Mouse (Mus musculus): ENCODE results near the gene Ces3b. TPM values are rescaled to one million over a fixed set of nuclear protein-coding genes. Genes with fewer than 3 reads are reported as not detected.

Gene Ces3b
- polyA plus RNA-seq, 1 experiment from 2014 or later = not detected

Other genes starting within 250 kb of the Ces3b start
- 0.59 TPM in 1 of 2 replicates, not detected in the other for gene Ces2c, start 236.7 kb upstream of the Ces3b start, polyA plus RNA-seq (2015; fragmentation: Nextera tagmentation; extraction: Ambion mirVana)
- 0.13 and 1.2 TPM in 2 replicates for gene Ces2e, start 157.5 kb upstream of the Ces3b start, polyA plus RNA-seq (2015; fragmentation: Nextera tagmentation; extraction: Ambion mirVana)
- not detected in 2 replicates for gene Ces2f, start 136.4 kb upstream of the Ces3b start, polyA plus RNA-seq (2015; fragmentation: Nextera tagmentation; extraction: Ambion mirVana)
- gene Ces2g, start 122.0 kb upstream of the Ces3b start, polyA plus RNA-seq (2015; fragmentation: Nextera tagmentation; extraction: Ambion mirVana) = 0.37 and 1.1 TPM in 2 replicates
- gene Ces2h, start 82.9 kb upstream of the Ces3b start, polyA plus RNA-seq (2015; fragmentation: Nextera tagmentation; extraction: Ambion mirVana) = not detected in 2 replicates
- gene Ces3a, start 35.2 kb upstream of the Ces3b start, polyA plus RNA-seq (2015; fragmentation: Nextera tagmentation; extraction: Ambion mirVana) = not detected in 2 replicates
- 0.18 TPM in 1 of 2 replicates, not detected in the other for gene Ces4a, start 48.0 kb downstream of the Ces3b start, polyA plus RNA-seq (2015; fragmentation: Nextera tagmentation; extraction: Ambion mirVana)
- gene Cbfb, start 86.9 kb downstream of the Ces3b start, polyA plus RNA-seq (2015; fragmentation: Nextera tagmentation; extraction: Ambion mirVana) = 102 and 118 TPM in 2 replicates
- 24.5 and 26.6 TPM in 2 replicates for gene D230025D16Rik, start 141.4 kb downstream of the Ces3b start, polyA plus RNA-seq (2015; fragmentation: Nextera tagmentation; extraction: Ambion mirVana)
- 25.9 and 29.7 TPM in 2 replicates for gene B3gnt9, start 171.4 kb downstream of the Ces3b start, polyA plus RNA-seq (2015; fragmentation: Nextera tagmentation; extraction: Ambion mirVana)
- 22.8 and 24.7 TPM in 2 replicates for gene Tradd, start 180.9 kb downstream of the Ces3b start, polyA plus RNA-seq (2015; fragmentation: Nextera tagmentation; extraction: Ambion mirVana)
- 2.1 TPM in 2 replicates for gene Fbxl8, start 180.9 kb downstream of the Ces3b start, polyA plus RNA-seq (2015; fragmentation: Nextera tagmentation; extraction: Ambion mirVana)
- gene Hsf4, start 186.0 kb downstream of the Ces3b start, polyA plus RNA-seq (2015; fragmentation: Nextera tagmentation; extraction: Ambion mirVana) = 0.13 and 0.22 TPM in 2 replicates
- gene Nol3, start 192.4 kb downstream of the Ces3b start, polyA plus RNA-seq (2015; fragmentation: Nextera tagmentation; extraction: Ambion mirVana) = 1.8 and 2.8 TPM in 2 replicates
- 22.1 and 23.0 TPM in 2 replicates for gene 4931428F04Rik, start 206.1 kb downstream of the Ces3b start, polyA plus RNA-seq (2015; fragmentation: Nextera tagmentation; extraction: Ambion mirVana)
- gene Exoc3l, start 212.3 kb downstream of the Ces3b start, polyA plus RNA-seq (2015; fragmentation: Nextera tagmentation; extraction: Ambion mirVana) = 10.2 and 11.1 TPM in 2 replicates
- gene E2f4, start 213.9 kb downstream of the Ces3b start, polyA plus RNA-seq (2015; fragmentation: Nextera tagmentation; extraction: Ambion mirVana) = 78.9 and 81.7 TPM in 2 replicates
- 6.0 and 6.7 TPM in 2 replicates for gene Elmo3, start 221.8 kb downstream of the Ces3b start, polyA plus RNA-seq (2015; fragmentation: Nextera tagmentation; extraction: Ambion mirVana)
- gene Lrrc29, start 242.5 kb downstream of the Ces3b start, polyA plus RNA-seq (2015; fragmentation: Nextera tagmentation; extraction: Ambion mirVana) = 1.3 and 1.8 TPM in 2 replicates
- gene Tmem208, start 242.6 kb downstream of the Ces3b start, polyA plus RNA-seq (2015; fragmentation: Nextera tagmentation; extraction: Ambion mirVana) = 121 TPM in 2 replicates

Data from embryonic facial prominence, embryonic 13.5 days (tissue).